Comparison of ENCODE assay signal across 8 mouse cellular contexts in genomic region chr15:5106293-5106692, GRCm38 (mm10). TPM values are rescaled to one million over a fixed set of nuclear protein-coding genes. Genes with fewer than 3 reads are reported as not detected.
DNase-seq lines count a peak whose midpoint lies in the region; ATAC-seq and TF ChIP-seq lines count a peak whose summit lies in the region.

No protein-coding gene starts in this region.

- DNase-seq in heart, postnatal 0 days (ENCODE audit: low spot score) = no peak
- no peak for DNase-seq in heart, postnatal 14 days
- DNase-seq in thymus, postnatal 0 days (ENCODE audit: low spot score) = peak; percentile 52
- DNase-seq in thymus, postnatal 14 days = no peak
- peak; percentile 84 for DNase-seq in induced T-regulatory cell, adult 2 months (ENCODE audit: low read depth)
- no peak for DNase-seq in stomach, postnatal 0 days (ENCODE audit: low spot score)
- DNase-seq in right cerebral cortex, postnatal 14 days = no peak
- no peak for DNase-seq in ovary, postnatal 36 days (ENCODE audit: low spot score)

- no peak overlapping the region for H3K4me3 ChIP-seq in heart, postnatal 0 days (ENCODE audit: low read depth, low read length)
- no peak overlapping the region for H3K4me3 ChIP-seq in stomach, postnatal 0 days (ENCODE audit: low read depth, low read length)

- no peak overlapping the region for H3K4me2 ChIP-seq in heart, postnatal 0 days (ENCODE audit: low read depth, low read length)
- no peak overlapping the region for H3K4me2 ChIP-seq in stomach, postnatal 0 days (replicated peaks; ENCODE audit: low read depth)

- no peak overlapping the region for H3K9ac ChIP-seq in heart, postnatal 0 days (replicated peaks; ENCODE audit: low read depth, low read length)
- H3K9ac ChIP-seq in stomach, postnatal 0 days (ENCODE audit: low read length) = no peak overlapping the region

- no peak for ATAC-seq in heart, postnatal 0 days (ENCODE audit: insufficient read depth, low read depth)
- ATAC-seq in stomach, postnatal 0 days (ENCODE audit: low FRiP score, low TSS enrichment) = no peak

- no peak for TF ChIP-seq EP300 in heart, postnatal 0 days (IDR thresholded peaks at IDR 0.05; ENCODE audit: low read depth)
- TF ChIP-seq EP300 in stomach, postnatal 0 days (optimal IDR thresholded peaks at IDR 0.05) = no peak

- 44% methylated on average over 2 of the region's 2 CpGs for WGBS in heart, postnatal 0 days
- 40% methylated on average over 2 of the region's 2 CpGs for WGBS in stomach, postnatal 0 days

- H3K36me3 ChIP-seq in heart, postnatal 0 days (replicated peaks; ENCODE audit: control insufficient read depth, insufficient read depth, low read length) = peaks cover 3% of the 10 kb centered on the region; the same call in 1 of the 2 replicates
- no peaks in the 10 kb centered on the region for H3K36me3 ChIP-seq in stomach, postnatal 0 days (ENCODE audit: control insufficient read depth, insufficient read depth, low read length)

- H3K4me1 ChIP-seq in heart, postnatal 0 days (ENCODE audit: control insufficient read depth, insufficient read depth) = no peaks in the 10 kb centered on the region; the same call in 1 of the 2 replicates
- H3K4me1 ChIP-seq in stomach, postnatal 0 days (replicated peaks; ENCODE audit: control insufficient read depth, insufficient read depth) = no peaks in the 10 kb centered on the region

- intact Hi-C loops in heart, postnatal 14 days (cut with DNase I) = loop anchor here (10.0 kb wide), 1 partner anchor 1051 kb away; no protein-coding TSS in a partner anchor

- peak; percentile 43 for TF ChIP-seq CTCF in heart, postnatal 0 days (IDR thresholded peaks at IDR 0.05; ENCODE audit: low read depth)
- TF ChIP-seq CTCF in stomach, postnatal 0 days (IDR thresholded peaks at IDR 0.05; ENCODE audit: low read depth) = peak; percentile 67

- H3K27me3 ChIP-seq in heart, postnatal 0 days (ENCODE audit: control insufficient read depth, insufficient read depth, low read length) = no peaks in the 10 kb centered on the region
- H3K27me3 ChIP-seq in stomach, postnatal 0 days (ENCODE audit: control insufficient read depth, insufficient read depth, low read length) = no peaks in the 10 kb centered on the region

- H3K9me3 ChIP-seq in heart, postnatal 0 days (replicated peaks; ENCODE audit: control insufficient read depth, low read length) = no peaks in the 10 kb centered on the region
- H3K9me3 ChIP-seq in stomach, postnatal 0 days (ENCODE audit: control insufficient read depth, low read length) = no peaks in the 10 kb centered on the region

- H3K27ac ChIP-seq in heart, postnatal 0 days (ENCODE audit: low read depth) = no peak overlapping the region
- no peak overlapping the region for H3K27ac ChIP-seq in stomach, postnatal 0 days (replicated peaks)

RNA-seq across cellular contexts. Expression of gene Card6, which starts 2.0 kb away (rescaled TPM):
- 1.8 and 2.2 TPM in 2 replicates for total RNA-seq in heart, postnatal 0 days (2014; rRNA removed; ENCODE audit: low replicate concordance)
- 1.7 and 1.8 TPM in 2 replicates for polyA plus RNA-seq in heart, postnatal 0 days (2015; fragmentation: Nextera tagmentation; extraction: Ambion mirVana)
- total RNA-seq in heart, postnatal 14 days (2021) = 1 to 10 TPM; 5.5 to 5.9 TPM
- polyA plus RNA-seq in thymus, postnatal 0 days (2015; fragmentation: Nextera tagmentation; extraction: Ambion mirVana) = 1.0 and 1.3 TPM in 2 replicates
- polyA plus RNA-seq in stomach, postnatal 0 days (2015; fragmentation: Nextera tagmentation; extraction: Ambion mirVana) = 1.4 and 1.8 TPM in 2 replicates

RNA-seq across cellular contexts. Expression of gene Rpl37, which starts 10.2 kb away (rescaled TPM):
- 154 and 164 TPM in 2 replicates for total RNA-seq in heart, postnatal 0 days (2014; rRNA removed; ENCODE audit: low replicate concordance)
- polyA plus RNA-seq in heart, postnatal 0 days (2015; fragmentation: Nextera tagmentation; extraction: Ambion mirVana) = 374 and 392 TPM in 2 replicates
- 100 to 1,000 TPM; 183 to 196 TPM for total RNA-seq in heart, postnatal 14 days (2021)
- 833 and 884 TPM in 2 replicates for polyA plus RNA-seq in thymus, postnatal 0 days (2015; fragmentation: Nextera tagmentation; extraction: Ambion mirVana)
- 661 and 725 TPM in 2 replicates for polyA plus RNA-seq in stomach, postnatal 0 days (2015; fragmentation: Nextera tagmentation; extraction: Ambion mirVana)

RNA-seq across cellular contexts. Expression of gene Prkaa1, which starts 37.4 kb away (rescaled TPM):
- total RNA-seq in heart, postnatal 0 days (2014; rRNA removed; ENCODE audit: low replicate concordance) = 11.6 and 15.5 TPM in 2 replicates
- polyA plus RNA-seq in heart, postnatal 0 days (2015; fragmentation: Nextera tagmentation; extraction: Ambion mirVana) = 9.8 and 10.0 TPM in 2 replicates
- 10 to 100 TPM; 14.0 to 15.7 TPM for total RNA-seq in heart, postnatal 14 days (2021)
- polyA plus RNA-seq in thymus, postnatal 0 days (2015; fragmentation: Nextera tagmentation; extraction: Ambion mirVana) = 11.5 and 12.5 TPM in 2 replicates
- 13.7 and 13.9 TPM in 2 replicates for polyA plus RNA-seq in stomach, postnatal 0 days (2015; fragmentation: Nextera tagmentation; extraction: Ambion mirVana)

RNA-seq across cellular contexts. Expression of gene C7, which starts 42.8 kb away (rescaled TPM):
- 0.15 TPM in 1 of 2 replicates, not detected in the other for total RNA-seq in heart, postnatal 0 days (2014; rRNA removed; ENCODE audit: low replicate concordance)
- polyA plus RNA-seq in heart, postnatal 0 days (2015; fragmentation: Nextera tagmentation; extraction: Ambion mirVana) = 0.05 TPM in 1 of 2 replicates, not detected in the other
- 1 to 10 TPM in 1 of 2 experiments, under 1 TPM in 1; 0.61 to 1.3 TPM for total RNA-seq in heart, postnatal 14 days (2021)
- polyA plus RNA-seq in thymus, postnatal 0 days (2015; fragmentation: Nextera tagmentation; extraction: Ambion mirVana) = not detected in 2 replicates
- 0.04 and 0.06 TPM in 2 replicates for polyA plus RNA-seq in stomach, postnatal 0 days (2015; fragmentation: Nextera tagmentation; extraction: Ambion mirVana)

Comparison
In these comparisons a context has a peak if more than half of its experiments do, and no peak if none do; other contexts are left out.
1. DNase-seq: peak in thymus, postnatal 0 days (single experiment) and induced T-regulatory cell, adult 2 months (single experiment); none in heart, postnatal 0 days (single experiment), heart, postnatal 14 days (0 of 2), thymus, postnatal 14 days (single experiment), stomach, postnatal 0 days (single experiment), right cerebral cortex, postnatal 14 days (single experiment) and ovary, postnatal 36 days (single experiment).